13 mouse cellular contexts compared by ENCODE assay signal in the genomic region with DNA sequence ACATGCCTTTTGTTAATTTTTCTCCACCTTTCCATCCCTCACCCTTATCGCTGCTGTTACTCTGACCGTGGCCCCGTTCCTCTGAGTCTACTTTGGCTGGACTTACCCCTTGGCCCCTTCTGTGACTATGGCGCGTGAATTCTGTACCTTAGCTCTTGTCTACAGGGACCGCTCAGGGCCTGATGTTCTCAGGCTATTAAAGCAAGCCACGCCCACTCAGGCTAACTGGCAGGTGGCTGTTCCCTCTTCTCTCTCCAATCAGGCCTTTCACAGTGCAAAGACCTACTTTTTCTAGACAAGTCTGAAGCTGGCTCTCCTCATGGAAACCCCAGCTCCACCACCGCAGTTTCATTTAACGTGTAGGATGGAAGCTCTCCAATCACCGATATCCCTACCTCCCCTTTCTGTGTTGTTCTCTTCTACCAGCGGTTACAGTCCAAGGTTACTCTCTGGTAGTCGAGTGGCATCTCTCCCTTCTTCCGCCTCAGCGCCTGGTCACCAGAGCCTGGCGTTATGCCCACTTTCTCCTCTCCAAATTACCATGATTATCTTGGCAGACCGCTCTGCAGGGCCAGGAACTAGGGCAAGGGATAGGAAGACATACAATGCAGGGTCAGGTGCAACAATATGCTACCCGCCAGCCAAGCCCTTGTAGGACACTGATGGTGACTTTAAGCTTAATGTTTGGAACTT. TPM values are rescaled to one million over a fixed set of nuclear protein-coding genes. Genes with fewer than 3 reads are reported as not detected.
A peak's percentile ranks its signal among the peaks of the same experiment; 100 is the strongest.
DNase-seq lines count a peak whose midpoint lies in the region; ATAC-seq and TF ChIP-seq lines count a peak whose summit lies in the region.
"Had no signal": no experiment of that assay in that cellular context is flagged by ENCODE, and none has a peak within 500 bp of the region (broad histone marks: within the 10 kb centered on the region; RNA-seq: fewer than 3 reads in every experiment).

No protein-coding gene starts in this region.

- no peak overlapping the region for H3K27ac ChIP-seq in intestine, embryonic 16.5 days (ENCODE audit: low read length)
- peak overlapping the region; percentile 60 for H3K27ac ChIP-seq in small intestine, adult 2 months (ENCODE audit: insufficient read depth, low read depth, low read length)
- H3K27ac ChIP-seq: lung, embryonic 15.5 days had no signal

- no peak for DNase-seq in frontal cortex, postnatal 14 days (ENCODE audit: low spot score in 2 of 2)
- DNase-seq in testis, postnatal 10 days (ENCODE audit: low spot score) = peak; percentile 64
- DNase-seq in testis, postnatal 14 days (ENCODE audit: low spot score) = no peak
- no peak for DNase-seq in spleen, postnatal 36 days (ENCODE audit: low spot score in 2 of 2)
- no peak for DNase-seq in frontal cortex, postnatal 36 days (ENCODE audit: low spot score in 2 of 2)
- DNase-seq: gastrocnemius, postnatal 25 days; right cerebral cortex, postnatal 25 days; thymus, adult 18-20 months had no signal

- H3K4me3 ChIP-seq in intestine, embryonic 16.5 days (ENCODE audit: low read length) = no peak overlapping the region
- H3K4me3 ChIP-seq in small intestine, adult 2 months (ENCODE audit: low read depth, low read length) = no peak overlapping the region
- H3K4me3 ChIP-seq: lung, embryonic 15.5 days had no signal

- 71% methylated on average over 17 of the region's 17 CpGs for WGBS in intestine, embryonic 16.5 days
- 25% methylated on average over 17 of the region's 17 CpGs for WGBS in small intestine, adult 2 months

- ATAC-seq in frontal cortex, adult (ENCODE audit: low TSS enrichment) = peak; percentile 42; the same call in 1 of the 2 replicates
- peak; percentile 57 for ATAC-seq in intestine, embryonic 16.5 days
- ATAC-seq: inflammation-experienced regulatory T-cells, adult 6 months had no signal

- no peaks in the 10 kb centered on the region for H3K27me3 ChIP-seq in intestine, embryonic 16.5 days (replicated peaks; ENCODE audit: control insufficient read depth, insufficient read depth, low read length)
- no peaks in the 10 kb centered on the region for H3K27me3 ChIP-seq in small intestine, adult 2 months (ENCODE audit: control insufficient read depth, insufficient read depth, low read length)
- H3K27me3 ChIP-seq: lung, embryonic 15.5 days had no signal

- no peak overlapping the region for H3K4me2 ChIP-seq in intestine, embryonic 16.5 days (ENCODE audit: low read depth, low read length)
- H3K4me2 ChIP-seq: lung, embryonic 15.5 days had no signal

- 0 out of 2 replicates have a peak, but pooled peaks cover 4% of the 10 kb centered on the region for H3K36me3 ChIP-seq in intestine, embryonic 16.5 days (ENCODE audit: control insufficient read depth, insufficient read depth, low read length)
- peaks cover 90% of the 10 kb centered on the region for H3K36me3 ChIP-seq in small intestine, adult 2 months (ENCODE audit: control insufficient read depth, insufficient read depth, low read length)
- H3K36me3 ChIP-seq: lung, embryonic 15.5 days had no signal

- H3K9me3 ChIP-seq in intestine, embryonic 16.5 days (ENCODE audit: control insufficient read depth, low read length) = no peaks in the 10 kb centered on the region
- H3K9me3 ChIP-seq: lung, embryonic 15.5 days had no signal

- H3K4me1 ChIP-seq in intestine, embryonic 16.5 days (ENCODE audit: control insufficient read depth, insufficient read depth, low read length) = peaks cover 11% of the 10 kb centered on the region
- peaks cover 31% of the 10 kb centered on the region for H3K4me1 ChIP-seq in small intestine, adult 2 months (ENCODE audit: control insufficient read depth, insufficient read depth, insufficient read length, low read length)
- H3K4me1 ChIP-seq: lung, embryonic 15.5 days had no signal

- no peak for TF ChIP-seq POLR2A in small intestine, adult 2 months (IDR thresholded peaks at IDR 0.05; ENCODE audit: low read depth, low read length)

- no peak for TF ChIP-seq CTCF in small intestine, adult 2 months (IDR thresholded peaks at IDR 0.05; ENCODE audit: extremely low read depth, insufficient read length, insufficient replicate concordance, low read depth, low read length)

- no peak overlapping the region for H3K9ac ChIP-seq in intestine, embryonic 16.5 days (ENCODE audit: low read depth, low read length)
- H3K9ac ChIP-seq: lung, embryonic 15.5 days had no signal

RNA-seq across cellular contexts. Expression of a gene that starts 9.7 kb away (rescaled TPM):
- 207 and 244 TPM in 2 replicates for polyA plus RNA-seq in intestine, embryonic 16.5 days (2015; fragmentation: Nextera tagmentation; extraction: Ambion mirVana)
- polyA plus RNA-seq in small intestine, adult 2 months (2012; rRNA removed) = 198 and 892 TPM in 2 replicates

RNA-seq across cellular contexts. Expression of a gene that starts 27.6 kb away (rescaled TPM):
- 69.4 and 72.3 TPM in 2 replicates for polyA plus RNA-seq in intestine, embryonic 16.5 days (2015; fragmentation: Nextera tagmentation; extraction: Ambion mirVana)
- 58.4 and 177 TPM in 2 replicates for polyA plus RNA-seq in small intestine, adult 2 months (2012; rRNA removed)

RNA-seq across cellular contexts. Expression of a gene that starts 43.9 kb away (rescaled TPM):
- polyA plus RNA-seq in intestine, embryonic 16.5 days (2015; fragmentation: Nextera tagmentation; extraction: Ambion mirVana) = 8.0 and 8.9 TPM in 2 replicates
- polyA plus RNA-seq in small intestine, adult 2 months (2012; rRNA removed) = 12.7 and 17.9 TPM in 2 replicates

RNA-seq across cellular contexts. Expression of a gene that starts 57.0 kb away (rescaled TPM):
- 0.24 and 0.50 TPM in 2 replicates for polyA plus RNA-seq in intestine, embryonic 16.5 days (2015; fragmentation: Nextera tagmentation; extraction: Ambion mirVana)
- polyA plus RNA-seq in small intestine, adult 2 months (2012; rRNA removed) = 0.05 and 0.39 TPM in 2 replicates
- polyA plus RNA-seq: inflammation-experienced regulatory T-cells, adult 6 months had no signal
